Mouse (Mus musculus): ENCODE data around the gene Aaed1.
"Not testable (repeated sequence)": the region's sequence is repeated elsewhere in the genome, so short reads cannot be mapped to it uniquely, and the experiment has no call there.

Gene Aaed1

GRCm38 (mm10) chr13:64307508-64307907 lies 5.0 kb downstream of the Aaed1 start:
- no peak for DNase-seq (ENCODE audit: low spot score)

GRCm38 (mm10) chr13:64306078-64306477 lies 6.4 kb downstream of the Aaed1 start:
- peak; percentile 77 for DNase-seq (ENCODE audit: low spot score)

- no peak for DNase-seq (ENCODE audit: low spot score)
Measured at GRCm38 (mm10) chr13:64299069-64299468, 13.4 kb downstream of the Aaed1 start.

GRCm38 (mm10) chr13:64286791-64287190 lies 25.7 kb downstream of the Aaed1 start:
- DNase-seq (ENCODE audit: low spot score) = no peak

GRCm38 (mm10) chr13:64286321-64286720 lies 26.2 kb downstream of the Aaed1 start:
- DNase-seq (ENCODE audit: low spot score) = no peak

- no peak for DNase-seq (ENCODE audit: low spot score)
Measured at GRCm38 (mm10) chr13:64284676-64285075, 27.8 kb downstream of the Aaed1 start.

GRCm38 (mm10) chr13:64280940-64281339 lies 31.6 kb downstream of the Aaed1 start:
- no peak for DNase-seq (ENCODE audit: low spot score)

- no peak for DNase-seq (ENCODE audit: low spot score)
Measured at GRCm38 (mm10) chr13:64275754-64276127, 36.8 kb downstream of the Aaed1 start.

- peak; percentile 88 for DNase-seq (ENCODE audit: low spot score)
Measured at GRCm38 (mm10) chr13:64274879-64275753, 37.4 kb downstream of the Aaed1 start, which contains the start of gene Cdc14b. TSS of gene Cdc14b (minus strand) at chr13:64275290.

GRCm38 (mm10) chr13:64273891-64274844 lies 38.3 kb downstream of the Aaed1 start:
- DNase-seq (ENCODE audit: low spot score) = peak; percentile 49

GRCm38 (mm10) chr13:64273352-64273751 lies 39.2 kb downstream of the Aaed1 start:
- no peak for DNase-seq (ENCODE audit: low spot score)

- DNase-seq (ENCODE audit: low spot score) = no peak
Measured at GRCm38 (mm10) chr13:64268384-64268783, 44.1 kb downstream of the Aaed1 start.

GRCm38 (mm10) chr13:64267151-64267550 lies 45.4 kb downstream of the Aaed1 start:
- DNase-seq (ENCODE audit: low spot score) = no peak

- DNase-seq (ENCODE audit: low spot score) = no peak
Measured at GRCm38 (mm10) chr13:64264586-64264985, 47.9 kb downstream of the Aaed1 start.

- no peak for DNase-seq (ENCODE audit: low spot score)
Measured at GRCm38 (mm10) chr13:64259903-64260302, 52.6 kb downstream of the Aaed1 start.

- no peak for DNase-seq (ENCODE audit: low spot score)
Measured at GRCm38 (mm10) chr13:64258516-64258821, 54.0 kb downstream of the Aaed1 start.

- no peak for DNase-seq (ENCODE audit: low spot score)
Measured at GRCm38 (mm10) chr13:64257814-64258515, 54.5 kb downstream of the Aaed1 start.

- no peak for DNase-seq (ENCODE audit: low spot score)
Measured at GRCm38 (mm10) chr13:64257010-64257813, 55.3 kb downstream of the Aaed1 start.

- not testable (repeated sequence) for DNase-seq (ENCODE audit: low spot score)
Measured at GRCm38 (mm10) chr13:64254185-64254584, 58.3 kb downstream of the Aaed1 start.

GRCm38 (mm10) chr13:64253697-64254096 lies 58.8 kb downstream of the Aaed1 start:
- DNase-seq (ENCODE audit: low spot score) = no peak

GRCm38 (mm10) chr13:64252147-64252546 lies 60.4 kb downstream of the Aaed1 start:
- DNase-seq (ENCODE audit: low spot score) = no peak
